Mouse (Mus musculus) granulocyte monocyte progenitor cell, adult 5-6 weeks (primary cell): ENCODE results near the gene 1190005I06Rik. TPM values are rescaled to one million over a fixed set of nuclear protein-coding genes. Genes with fewer than 3 reads are reported as not detected.

Source experiments
- ATAC-seq: replicated peaks from 2 replicates; pipeline ENCODE4 v1.8.0; 2016; ENCODE audit warnings: mild to moderate bottlenecking, moderate TSS enrichment, inconsistent platforms; ENCODE audit not compliant: poor library complexity, severe bottlenecking
- total RNA-seq, 2 experiments: library from RNA; stranded (forward) in 1 of 2; stranded (reverse) in 1 of 2; fragments of 200-712, 200-1000 nt in 1 of 2; fragments of >200 nt in 1 of 2; fragmentation: Nextera tagmentation in 1 of 2; gene quantifications; 2 replicates each; pipeline ENCODE4 v1.2.3; 2014 to 2017

Gene 1190005I06Rik
- total RNA-seq, 2 experiments from 2014 or later: not detected

GRCm38 (mm10) chr8:120668374-120668905 is 21.0 kb upstream of the 1190005I06Rik start, which contains the start of gene Emc8:
Gene Emc8, minus strand, starts transcription at chr8:120668573.
- peak; percentile 5; the same call in 1 of the 2 replicates for ATAC-seq

GRCm38 (mm10) chr8:120667561-120668373 is 20.3 kb upstream of the 1190005I06Rik start, which contains the start of the genes Gm27021 and Cox4i1:
Gene Gm27021, minus strand, starts transcription at chr8:120668079.
Gene Cox4i1, plus strand, starts transcription at chr8:120668222.
- peak; percentile 77 for ATAC-seq

DNA sequence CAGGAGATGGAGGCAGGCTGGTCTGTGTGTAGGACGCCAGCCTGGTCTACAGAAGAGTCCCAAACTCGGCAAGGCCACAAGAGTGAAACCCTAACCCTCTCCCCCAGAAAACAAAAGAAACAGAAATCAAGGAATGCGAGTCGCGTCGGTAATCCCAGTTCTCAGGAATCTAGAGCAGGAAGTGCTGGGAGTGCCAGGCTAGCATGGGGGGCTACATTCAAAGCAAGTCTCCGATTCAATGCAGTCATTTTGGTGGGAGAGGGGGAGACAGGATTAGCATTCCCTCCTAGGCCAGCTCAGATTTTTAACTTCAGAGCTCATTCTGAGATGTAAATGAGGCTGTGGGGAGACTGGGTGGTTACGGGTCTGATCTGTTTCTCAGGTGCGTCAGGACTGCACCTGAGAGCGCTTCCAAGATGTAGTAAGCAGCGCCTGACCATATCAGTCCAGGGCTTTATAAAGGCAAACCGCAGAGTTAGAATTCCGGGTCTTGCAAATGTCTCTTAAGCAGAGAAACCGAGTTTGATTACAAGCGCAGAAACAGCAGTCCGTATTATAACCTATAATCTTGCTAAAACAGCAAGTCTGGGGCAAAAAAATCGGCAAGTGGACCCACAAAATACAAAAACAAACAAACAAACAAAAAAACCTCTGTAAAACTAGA is 19.5 kb upstream of the 1190005I06Rik start:
- no peak for ATAC-seq

DNA sequence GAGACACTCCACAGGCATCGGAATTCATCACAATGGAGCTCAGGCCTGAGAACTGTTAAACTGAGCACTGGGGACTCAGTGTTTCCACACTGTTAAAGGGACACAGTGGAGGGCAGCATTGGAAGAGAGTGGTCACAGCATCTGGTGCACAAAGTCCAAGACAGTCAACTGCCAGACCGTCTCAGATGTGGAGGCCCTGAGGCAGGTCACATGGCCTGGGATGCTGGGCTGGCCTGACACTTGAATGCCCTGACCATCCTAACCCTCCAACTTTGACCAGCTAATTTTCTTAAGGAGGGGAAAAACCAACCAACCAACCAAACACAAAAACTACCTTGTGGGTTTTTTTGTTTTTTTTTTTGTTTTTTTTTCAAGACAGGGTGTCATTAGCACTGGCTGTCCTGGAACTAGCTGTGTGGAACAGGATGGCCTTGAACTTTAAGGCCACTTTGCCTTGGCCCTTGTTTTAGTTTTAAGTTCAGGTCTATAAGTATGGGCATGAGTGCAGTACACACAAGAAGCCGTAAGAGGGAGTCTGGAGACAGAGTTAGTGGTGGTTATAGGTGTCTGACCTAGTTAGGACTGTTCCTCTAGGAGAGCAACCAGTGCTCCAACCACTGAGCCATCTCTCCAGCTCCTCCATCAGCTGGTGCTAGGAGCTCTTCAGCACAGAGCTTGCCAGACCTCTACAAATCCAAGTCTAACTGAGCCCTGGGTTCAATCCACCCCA is 18.5 kb upstream of the 1190005I06Rik start:
- ATAC-seq: no peak

DNA sequence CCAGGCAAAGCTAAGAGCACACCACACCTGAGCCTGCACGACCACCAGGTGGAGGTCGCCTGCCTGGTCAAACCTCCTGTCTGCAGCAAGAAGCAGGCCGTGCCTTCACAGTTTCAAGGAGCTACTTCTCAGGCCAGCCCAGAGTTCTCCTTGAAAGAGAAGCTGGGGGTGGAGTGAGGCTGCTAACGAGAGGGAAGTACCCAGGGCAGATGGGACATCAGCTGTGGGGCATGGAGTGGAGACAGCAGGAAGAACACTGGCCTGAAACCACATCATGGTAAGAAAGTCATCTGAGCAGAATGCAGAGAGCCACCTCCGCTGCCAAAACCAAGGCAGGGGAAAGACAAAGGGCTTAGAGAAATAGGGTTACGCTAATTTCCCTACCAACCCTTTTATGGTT is 17.1 kb upstream of the 1190005I06Rik start:
- peak; percentile 31 for ATAC-seq

- ATAC-seq: no peak
Measured at GRCm38 (mm10) chr8:120657415-120657814, 10.0 kb upstream of the 1190005I06Rik start.

- no peak for ATAC-seq
Measured at GRCm38 (mm10) chr8:120656322-120657052, 9.1 kb upstream of the 1190005I06Rik start.

- ATAC-seq: no peak
Measured at GRCm38 (mm10) chr8:120644663-120645062, 2.8 kb downstream of the 1190005I06Rik start.

DNA sequence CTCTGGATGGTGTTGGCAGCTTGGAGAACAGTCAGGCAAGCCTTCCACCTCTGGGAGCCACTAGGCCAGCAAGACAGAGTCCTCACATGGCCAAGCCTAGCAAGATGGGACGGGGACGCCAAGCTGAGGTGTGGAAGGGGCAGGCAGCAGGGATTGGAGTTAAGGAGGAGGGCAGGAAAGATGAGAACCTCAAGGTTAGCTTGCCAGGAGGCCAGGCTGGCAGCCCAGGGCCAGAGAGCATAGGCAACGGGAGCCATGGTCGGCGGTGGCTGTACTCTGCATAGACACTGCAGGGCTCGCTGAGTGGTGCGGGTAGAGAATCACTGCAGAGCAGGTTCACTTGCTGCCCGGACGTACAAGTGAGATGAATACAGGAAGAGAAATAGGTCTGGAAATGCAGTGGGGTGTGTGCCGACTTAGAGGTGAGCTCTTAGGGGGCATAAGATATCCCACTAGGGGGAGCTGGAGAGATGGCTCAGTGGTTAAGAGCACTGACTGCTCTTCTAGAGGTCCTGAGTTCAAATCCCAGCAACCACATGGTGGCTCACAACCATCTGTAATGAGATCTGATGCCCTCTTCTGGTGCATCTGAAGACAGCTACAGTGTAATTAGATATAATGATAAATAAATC is 5.3 kb downstream of the 1190005I06Rik start:
- ATAC-seq: no peak; the same call in 1 of the 2 replicates

DNA sequence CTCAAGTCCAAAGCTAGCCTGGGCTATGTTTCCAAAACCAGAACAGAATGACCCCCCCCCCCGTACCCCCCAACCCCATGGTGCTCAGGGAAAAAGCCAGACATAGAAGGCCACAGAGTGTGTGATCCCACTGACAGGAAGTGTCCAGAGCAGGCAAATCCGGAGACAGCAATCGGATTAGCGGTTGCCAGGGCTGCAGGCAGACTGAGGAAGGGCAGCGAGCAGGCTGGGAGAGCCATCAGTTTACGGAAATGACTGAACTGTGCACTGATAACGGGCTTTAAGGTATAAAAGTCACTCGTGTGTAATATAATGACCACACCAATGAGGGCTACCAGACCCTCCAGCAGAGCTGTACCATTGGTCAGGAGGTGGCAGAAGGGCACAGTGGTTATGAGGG is 6.2 kb downstream of the 1190005I06Rik start:
- ATAC-seq: no peak

DNA sequence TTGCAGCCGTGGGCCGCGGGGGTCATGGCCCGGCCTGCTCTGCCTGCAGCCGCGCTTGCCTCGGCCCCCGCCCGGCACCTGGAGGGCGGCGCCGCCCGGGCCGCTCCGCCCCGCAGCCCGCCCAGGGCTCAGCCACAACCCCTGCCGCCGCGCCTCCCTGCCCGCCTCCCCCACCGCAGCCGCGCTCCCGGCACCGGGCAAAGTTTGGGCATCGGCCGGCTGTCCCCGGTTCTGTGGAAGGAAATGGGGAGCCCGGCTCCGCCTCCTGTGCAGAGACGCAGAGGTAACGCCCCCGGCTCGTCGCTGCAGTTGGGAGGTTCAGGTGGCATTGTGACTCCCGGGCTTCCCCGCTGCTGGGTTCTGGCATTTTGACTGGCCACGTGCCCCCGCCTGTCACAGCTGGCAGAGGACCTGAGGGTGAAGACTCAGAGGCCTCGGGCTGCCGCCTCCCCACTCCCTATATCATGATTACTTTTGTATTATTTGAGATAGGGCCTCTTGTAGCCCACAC is 13.0 kb downstream of the 1190005I06Rik start:
- peak; percentile 76 for ATAC-seq

DNA sequence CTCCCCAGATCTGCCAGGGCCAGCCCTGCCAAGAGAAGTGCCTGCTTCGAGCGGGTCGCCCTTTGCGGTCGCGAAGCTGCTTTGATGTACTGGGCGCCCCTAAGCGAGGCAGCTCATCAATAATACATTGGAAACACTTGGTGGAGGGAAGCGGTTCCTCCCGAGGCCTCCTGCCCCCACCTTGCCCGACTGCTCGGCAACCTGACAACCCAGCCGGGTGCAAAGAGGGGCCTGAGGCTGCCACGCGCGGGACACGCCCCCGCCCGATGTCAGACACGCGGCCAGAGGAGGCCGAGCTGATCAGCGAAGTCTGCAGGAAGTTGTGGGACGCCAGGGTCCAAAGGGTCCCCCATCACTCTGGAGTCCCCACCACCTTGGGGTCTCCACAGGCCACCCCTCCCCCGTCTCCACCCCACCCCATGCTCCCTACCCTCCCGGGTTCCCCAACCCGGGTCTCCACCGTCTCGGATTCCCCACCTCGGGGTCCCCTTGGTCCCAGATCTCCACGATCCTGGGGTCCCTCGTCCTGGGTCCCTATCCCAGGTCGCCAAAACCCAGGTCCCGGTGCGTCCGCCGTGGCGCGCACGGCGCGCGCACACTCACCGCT is 13.7 kb downstream of the 1190005I06Rik start:
- ATAC-seq: peak; percentile 43; the same call in 1 of the 2 replicates

DNA sequence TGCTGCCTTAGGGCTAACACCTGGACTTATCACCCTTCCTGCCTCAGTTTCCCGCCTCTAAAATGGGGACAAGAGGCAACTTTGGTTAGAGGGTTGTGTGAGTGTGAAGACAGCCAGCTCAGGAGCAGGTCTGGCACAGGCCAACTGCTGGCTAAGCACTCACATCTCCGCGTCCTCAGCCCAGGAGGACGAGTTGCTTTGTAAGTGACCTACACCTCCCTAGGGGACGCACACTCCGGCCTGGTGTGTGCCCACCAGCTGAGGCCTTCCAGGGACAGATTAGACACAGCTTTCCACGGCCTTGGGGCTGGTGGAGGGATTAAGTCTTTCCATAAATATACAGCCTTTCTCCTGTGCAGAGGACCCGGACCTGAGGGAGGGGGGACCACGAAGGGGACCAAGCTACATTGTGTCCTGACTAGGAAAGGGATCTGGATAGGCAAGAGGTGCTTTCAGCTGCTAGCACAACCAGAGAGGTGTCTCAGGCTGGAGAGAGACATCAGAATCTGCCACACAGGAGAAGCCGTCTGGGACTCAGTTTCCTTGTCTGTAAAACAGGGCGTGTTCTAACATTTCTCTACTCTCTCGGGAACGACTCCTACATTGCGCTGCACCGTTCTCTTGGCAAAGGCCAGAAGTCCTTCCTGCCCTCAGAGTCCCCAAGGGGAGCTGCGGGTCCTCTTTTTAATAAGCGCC is 14.3 kb downstream of the 1190005I06Rik start:
- no peak for ATAC-seq

DNA sequence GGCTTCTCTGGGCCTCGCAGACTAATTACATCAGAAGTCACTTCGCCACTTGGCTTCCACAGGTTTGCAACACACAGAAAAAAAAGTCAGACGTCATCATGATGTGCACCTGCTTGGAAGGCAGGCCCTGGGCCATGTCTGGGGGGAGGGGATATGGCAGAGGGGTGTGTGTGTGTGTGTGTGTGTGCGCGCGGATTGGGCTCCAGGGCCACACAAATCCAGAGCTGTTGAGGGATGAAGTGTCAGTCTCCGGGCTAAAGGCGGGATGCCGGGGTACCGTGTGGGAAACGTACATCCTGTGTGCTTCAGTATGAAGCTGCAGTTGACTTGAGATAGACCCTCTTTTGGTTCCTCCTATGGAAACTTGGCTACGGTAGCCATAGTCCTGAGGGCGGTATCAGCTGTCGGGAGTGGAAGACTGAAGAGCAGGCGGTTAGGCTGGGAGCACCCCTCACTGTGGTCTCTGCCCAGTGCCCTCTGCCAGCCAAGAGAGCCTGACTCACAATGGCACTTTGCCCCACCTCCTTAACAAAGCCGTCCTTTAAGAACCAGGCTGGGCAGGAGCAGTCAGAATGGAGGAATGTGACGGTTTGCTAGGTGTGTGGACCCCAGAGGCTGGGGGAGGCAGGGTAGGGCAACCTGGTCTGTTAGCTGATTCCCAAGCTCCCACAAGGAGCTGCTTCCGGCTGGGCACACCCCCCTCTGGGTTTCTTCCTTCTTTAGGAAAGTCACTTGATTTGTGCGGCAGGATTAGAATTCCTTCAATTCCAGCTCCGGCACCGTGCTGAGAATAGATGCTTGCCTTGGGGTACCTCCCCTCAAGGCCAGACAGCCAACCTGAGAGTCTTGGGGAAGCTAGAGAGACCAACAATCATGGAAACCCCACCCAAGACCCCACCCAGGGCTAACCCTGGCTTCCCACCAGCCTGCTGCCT is 15.7 kb downstream of the 1190005I06Rik start:
- ATAC-seq: no peak

DNA sequence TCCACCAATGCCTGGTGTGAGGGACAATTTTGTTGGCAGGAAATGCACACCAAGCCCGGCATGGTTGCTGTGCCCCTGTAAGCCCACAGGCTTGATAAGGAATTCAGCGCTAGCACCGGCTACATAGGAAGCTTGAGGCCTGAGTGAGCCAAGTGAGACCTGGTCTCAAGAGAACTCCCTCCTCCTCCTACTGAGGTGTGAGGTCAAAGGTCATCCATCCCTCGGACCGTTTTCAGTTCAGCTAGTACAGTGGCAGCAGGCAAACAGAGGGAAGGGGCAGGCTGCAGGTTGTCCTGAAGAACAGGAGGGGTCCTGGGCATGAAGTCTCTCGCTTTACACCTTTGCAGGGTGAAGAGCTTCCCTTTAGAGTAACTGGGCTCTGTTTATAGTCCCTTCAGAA is 16.6 kb downstream of the 1190005I06Rik start:
- ATAC-seq: no peak

DNA sequence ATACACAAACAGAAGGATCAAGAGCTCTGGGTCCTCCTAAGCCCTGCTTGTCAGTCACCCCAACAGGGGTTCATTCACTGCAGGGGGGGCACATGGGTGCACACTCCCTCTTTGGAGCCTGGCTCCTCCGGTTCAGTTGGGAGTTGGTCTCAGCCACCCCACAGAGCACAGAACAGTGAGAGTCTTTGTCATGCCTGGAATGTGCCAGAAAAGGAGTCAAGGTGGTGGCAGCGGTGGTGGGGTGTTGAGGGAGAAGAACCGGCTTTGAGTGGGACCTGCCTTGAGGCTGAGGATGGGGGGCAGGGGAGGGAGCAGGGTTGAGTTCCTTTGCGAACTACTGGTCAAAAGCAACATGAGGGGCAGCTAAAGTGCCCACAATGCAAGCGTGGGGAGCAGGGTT is 17.4 kb downstream of the 1190005I06Rik start:
- no peak for ATAC-seq

- no peak for ATAC-seq
Measured at GRCm38 (mm10) chr8:120627298-120627697, 20.1 kb downstream of the 1190005I06Rik start.
